Mouse (Mus musculus) CD4-positive helper T cell, adult 2 months (primary cell): Measurements from ENCODE around the gene Cd46.
A peak's percentile ranks its signal among the peaks of the same experiment; 100 is the strongest.

Experiments
- DNase-seq: peaks from one replicate; pipeline ENCODE4 v3.0.0-alpha.2; 2012; ENCODE audit warnings: low read depth, missing footprints, low spot score

The Cd46 gene

GRCm38 (mm10) chr1:195018089-195018999 is 73.7 kb downstream of the Cd46 start:
- DNase-seq, result no peak

GRCm38 (mm10) chr1:195017626-195018025 is 74.4 kb downstream of the Cd46 start:
- DNase-seq, result no peak

- DNase-seq, result no peak
Observed at GRCm38 (mm10) chr1:195016811-195017501, 75.1 kb downstream of the Cd46 start.

- no peak for DNase-seq
Observed at GRCm38 (mm10) chr1:195015281-195015680, 76.8 kb downstream of the Cd46 start.

- no peak for DNase-seq
Observed at GRCm38 (mm10) chr1:195014201-195014885, 77.7 kb downstream of the Cd46 start.

- no peak for DNase-seq
Observed at GRCm38 (mm10) chr1:195012531-195012930, 79.5 kb downstream of the Cd46 start.

GRCm38 (mm10) chr1:195006267-195006666 is 85.8 kb downstream of the Cd46 start:
- DNase-seq, result no peak

GRCm38 (mm10) chr1:195004194-195004593 is 87.9 kb downstream of the Cd46 start:
- DNase-seq, result no peak

GRCm38 (mm10) chr1:195003328-195003727 is 88.7 kb downstream of the Cd46 start:
- no peak for DNase-seq

GRCm38 (mm10) chr1:194998396-194998795 is 93.7 kb downstream of the Cd46 start:
- no peak for DNase-seq

- peak; percentile 73 for DNase-seq
Observed at GRCm38 (mm10) chr1:194995196-194995595, 96.9 kb downstream of the Cd46 start.

- DNase-seq, result no peak
Observed at GRCm38 (mm10) chr1:194994262-194994661, 97.8 kb downstream of the Cd46 start.

GRCm38 (mm10) chr1:194993409-194993988 is 98.5 kb downstream of the Cd46 start:
- no peak for DNase-seq

- DNase-seq, result no peak
Observed at GRCm38 (mm10) chr1:194992589-194993317, 99.3 kb downstream of the Cd46 start.

GRCm38 (mm10) chr1:194991654-194992053 is 100.4 kb downstream of the Cd46 start:
- DNase-seq, result no peak

- no peak for DNase-seq
Observed at GRCm38 (mm10) chr1:194990976-194991375, 101.1 kb downstream of the Cd46 start.

- no peak for DNase-seq
Observed at GRCm38 (mm10) chr1:194989024-194989423, 103.0 kb downstream of the Cd46 start.
